Mouse (Mus musculus) ovary, postnatal 36 days (tissue): Measurements from ENCODE around the gene Gm3542.
"Not testable (repeated sequence)": the region's sequence is repeated elsewhere in the genome, so short reads cannot be mapped to it uniquely, and the experiment has no call there.

Experiments
- DNase-seq: peaks from one replicate; pipeline ENCODE4 v3.0.0; 2022; ENCODE audit warnings: low spot score, mixed read lengths

Gene Gm3542

GRCm38 (mm10) chr14:5334828-5335227, at the start of gene Gm3542:
TSS of gene Gm3542 (minus strand) at chr14:5334928.
- DNase-seq, result not testable (repeated sequence)
